Mouse (Mus musculus): ENCODE measurements at regions not wholly inside any gene's neighbourhood (a gene's known extent, or its start where the extent isn't known, plus 50 kb on each side); places are given as distances from the start of the nearest gene placed in this dataset.

GRCm38 (mm10) chr15:63651120-63651519 lies 193.9 kb downstream of the Gsdmc2 start:
- no peak for TF ChIP-seq CTCF (IDR thresholded peaks at IDR 0.05; ENCODE audit: low read depth)
- TF ChIP-seq EP300 (IDR thresholded peaks at IDR 0.05; ENCODE audit: low read depth), result no peak
